Mouse (Mus musculus) megakaryocyte-erythroid progenitor cell, adult 5-6 weeks (primary cell): ENCODE results near the gene Pcca. TPM values are rescaled to one million over a fixed set of nuclear protein-coding genes. Genes with fewer than 3 reads are reported as not detected.

Source experiments
- ATAC-seq: replicated peaks from 2 replicates; pipeline ENCODE4 v1.8.0; 2016; ENCODE audit warnings: mild to moderate bottlenecking, inconsistent platforms; ENCODE audit not compliant: severe bottlenecking, poor library complexity, low FRiP score, low TSS enrichment
- total RNA-seq, 2 experiments: library from RNA; stranded (forward) in 1 of 2; stranded (reverse) in 1 of 2; fragments of 200-1000, 215-1000 nt in 1 of 2; fragments of >200 nt in 1 of 2; fragmentation: Nextera tagmentation in 1 of 2; gene quantifications; 2 replicates each; pipeline ENCODE4 v1.2.3; 2014 to 2017

Gene Pcca
- total RNA-seq (2014; fragmentation: Nextera tagmentation) (36.5 and 52.3 TPM in 2 replicates), total RNA-seq (2017) (19.7 and 91.6 TPM in 2 replicates)

DNA sequence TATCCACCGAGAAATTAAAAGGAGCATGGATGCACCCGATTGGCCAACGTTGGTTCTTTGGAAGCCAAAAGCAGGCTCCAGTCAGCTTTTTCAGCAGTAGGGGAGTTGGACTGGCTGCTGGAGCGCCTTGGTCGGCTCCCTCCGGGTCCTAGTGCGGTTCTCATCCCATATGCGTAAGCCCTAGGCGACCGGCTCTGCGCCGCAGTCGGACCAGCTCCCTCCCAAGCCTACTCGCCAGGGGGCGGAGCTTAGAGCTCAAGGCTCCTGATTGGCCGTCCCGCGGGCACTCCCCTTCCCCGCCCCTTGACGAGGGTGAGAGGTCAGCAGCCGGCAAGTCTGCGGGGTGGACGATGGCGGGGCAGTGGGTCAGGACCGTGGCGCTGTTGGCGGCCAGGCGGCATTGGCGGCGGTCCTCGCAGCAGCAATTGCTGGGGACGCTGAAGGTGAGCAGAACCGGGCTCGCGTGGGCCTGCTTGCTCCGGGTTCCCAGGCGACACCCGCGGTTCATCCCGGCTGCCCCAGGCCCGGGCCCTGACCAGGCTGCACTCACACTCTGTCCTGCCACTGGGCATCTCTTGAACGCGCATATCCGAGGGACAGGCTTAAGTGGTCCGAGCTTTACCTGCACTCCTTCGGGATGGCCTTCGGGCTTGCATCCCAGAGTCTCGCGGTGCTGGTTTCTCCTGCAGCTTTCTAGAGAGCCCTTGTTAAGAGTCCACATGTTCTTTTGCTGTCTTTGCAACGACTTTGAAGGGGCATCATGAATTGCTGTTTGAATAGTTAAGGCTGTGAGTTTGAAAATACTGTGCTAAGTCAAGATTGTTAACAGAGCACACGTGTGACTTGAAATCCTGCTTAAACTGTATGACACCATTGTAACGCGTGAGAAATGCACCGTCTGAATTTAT, at the start of gene Pcca:
TSS of gene Pcca (plus strand) at position 308 of the 908 bp plus-strand sequence.
- ATAC-seq: peak; percentile 99

DNA sequence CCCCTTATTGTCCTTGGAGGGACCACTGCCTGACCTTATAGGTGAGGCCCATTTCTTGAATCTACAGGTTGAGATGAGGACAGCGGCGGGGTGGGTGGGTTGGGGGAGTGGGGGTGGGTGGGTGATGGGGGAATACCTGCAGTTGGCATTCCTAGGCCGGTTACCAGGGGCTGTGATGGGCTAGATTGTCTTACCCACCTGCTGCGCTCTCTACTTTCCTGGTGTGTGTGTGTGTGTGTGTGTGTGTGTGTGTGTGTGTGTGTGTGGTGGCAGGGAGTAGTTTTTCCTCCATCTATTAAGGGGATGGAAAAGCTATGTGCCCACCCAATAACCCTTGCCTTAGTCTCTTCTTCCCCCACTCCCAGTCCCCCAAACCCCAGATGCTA, 49.7 kb upstream of the Pcca start:
- no peak for ATAC-seq

DNA sequence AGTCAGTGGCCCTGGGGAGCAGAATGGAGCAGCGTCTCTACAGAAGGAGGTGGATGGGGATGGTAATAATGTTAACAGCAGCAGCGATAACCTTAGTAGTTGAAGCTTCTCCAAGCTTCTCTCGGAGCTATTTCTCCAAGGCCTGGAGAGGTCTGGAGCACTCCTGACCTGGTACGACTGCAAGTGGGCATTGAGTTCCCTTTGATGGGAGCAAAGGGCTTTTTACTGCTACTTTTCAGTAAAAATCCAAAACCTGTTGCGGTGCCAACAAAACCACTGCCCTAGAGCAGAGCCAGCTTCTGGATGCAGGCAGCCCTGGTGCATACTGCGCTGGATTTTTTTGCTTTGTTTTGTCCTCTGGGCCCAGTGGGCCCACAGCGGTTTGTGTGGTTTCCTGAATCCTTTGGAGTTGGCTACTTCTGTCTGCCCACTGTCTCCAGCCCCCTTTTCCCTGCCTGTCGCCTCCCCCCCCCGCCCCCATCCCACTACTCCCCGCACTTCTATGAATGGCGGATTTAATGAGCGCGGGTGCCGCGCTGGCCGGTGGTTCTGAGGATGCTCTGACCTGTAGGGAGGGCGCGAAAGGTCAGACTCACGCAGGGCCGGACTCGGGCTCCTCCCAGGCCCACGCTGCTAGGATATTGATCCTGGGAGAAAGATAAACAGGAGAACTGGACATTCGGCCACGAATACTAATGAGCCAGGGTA, 49.1 kb upstream of the Pcca start:
- ATAC-seq: 0 out of 2 replicates have a peak, but pooled peaks have one; percentile 15

DNA sequence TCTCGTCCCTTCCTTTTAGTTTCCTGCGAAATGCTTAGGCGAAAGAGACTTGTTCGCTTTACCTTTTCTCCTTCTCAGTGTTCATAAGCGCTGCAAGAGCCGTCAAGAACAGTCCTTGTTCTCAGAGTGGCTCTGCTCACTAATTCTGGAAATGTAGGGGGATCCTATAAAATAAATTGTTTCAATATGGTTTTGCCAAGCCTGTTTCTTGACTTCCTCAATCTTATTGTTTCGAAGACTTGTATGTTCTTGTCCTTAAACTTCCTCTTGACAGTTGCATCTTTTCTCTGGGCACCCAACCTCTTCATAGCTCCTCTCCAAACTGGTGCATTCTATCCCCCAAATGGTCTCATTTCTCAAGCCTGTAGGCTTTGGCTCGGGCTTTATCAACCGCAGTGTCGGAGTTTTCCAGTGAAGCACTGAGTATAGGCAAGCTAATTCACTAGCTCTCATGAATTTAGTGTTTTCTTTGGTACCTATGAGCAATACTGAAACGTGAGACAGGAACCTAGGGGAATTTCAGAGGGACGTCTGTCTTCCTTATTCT, 48.4 kb upstream of the Pcca start:
- ATAC-seq: no peak

DNA sequence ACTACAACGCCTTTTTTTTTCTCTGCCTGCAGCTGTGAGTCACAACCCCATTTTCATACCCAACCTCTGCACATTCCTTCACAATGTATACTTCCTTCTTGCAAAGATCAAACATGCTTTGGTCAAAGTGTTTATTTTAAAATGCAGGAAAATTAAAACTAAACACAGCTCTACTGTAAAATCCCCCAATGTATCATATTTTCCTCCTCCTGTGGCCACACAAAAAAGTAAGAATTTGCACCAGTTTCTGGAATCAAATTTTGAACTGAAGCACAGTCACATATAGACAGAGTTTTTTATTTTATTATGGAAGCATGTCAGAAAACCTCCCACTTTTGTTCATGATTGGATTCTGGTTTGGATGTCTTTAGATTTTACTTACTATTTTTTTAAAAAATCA, 47.5 kb upstream of the Pcca start:
- no peak for ATAC-seq

DNA sequence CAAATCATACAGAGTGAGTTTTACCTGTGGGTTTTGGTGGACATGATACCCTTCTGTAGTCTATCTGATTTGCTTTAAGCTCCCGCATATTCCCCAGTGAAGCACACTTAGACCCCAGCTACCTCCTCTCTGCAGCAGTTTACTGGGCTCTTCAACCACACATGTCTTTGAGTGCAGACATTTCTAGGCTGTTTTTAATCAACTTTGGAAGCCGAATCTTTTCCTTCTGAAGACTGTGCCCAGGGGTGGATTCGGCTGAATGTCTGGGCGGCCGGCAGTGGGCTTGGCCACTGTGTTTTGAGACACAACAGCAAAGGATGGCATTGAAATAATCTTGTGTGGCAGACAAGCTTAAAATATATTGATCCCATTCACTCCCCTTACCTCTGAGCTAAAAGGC, 46.8 kb upstream of the Pcca start:
- no peak for ATAC-seq

DNA sequence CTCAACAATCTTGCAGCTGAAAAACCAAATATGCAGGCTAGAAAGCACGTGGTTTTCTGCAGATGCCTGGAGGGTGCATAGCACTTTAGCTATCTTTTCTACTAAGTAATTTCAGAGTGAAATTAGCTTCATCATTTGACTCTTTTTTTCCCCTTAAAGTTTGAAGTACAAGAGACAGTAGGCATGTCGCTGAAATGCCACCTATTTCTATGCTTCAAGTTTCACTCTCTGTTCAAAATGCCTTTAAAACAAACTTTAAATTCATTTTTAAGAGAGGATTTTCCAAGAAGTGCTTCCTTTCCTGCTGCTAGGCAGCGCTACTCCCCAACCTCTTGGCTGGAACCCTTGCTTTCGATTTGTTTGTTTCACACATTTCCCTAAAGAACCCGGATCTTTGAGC, 45.1 kb upstream of the Pcca start:
- ATAC-seq: no peak

DNA sequence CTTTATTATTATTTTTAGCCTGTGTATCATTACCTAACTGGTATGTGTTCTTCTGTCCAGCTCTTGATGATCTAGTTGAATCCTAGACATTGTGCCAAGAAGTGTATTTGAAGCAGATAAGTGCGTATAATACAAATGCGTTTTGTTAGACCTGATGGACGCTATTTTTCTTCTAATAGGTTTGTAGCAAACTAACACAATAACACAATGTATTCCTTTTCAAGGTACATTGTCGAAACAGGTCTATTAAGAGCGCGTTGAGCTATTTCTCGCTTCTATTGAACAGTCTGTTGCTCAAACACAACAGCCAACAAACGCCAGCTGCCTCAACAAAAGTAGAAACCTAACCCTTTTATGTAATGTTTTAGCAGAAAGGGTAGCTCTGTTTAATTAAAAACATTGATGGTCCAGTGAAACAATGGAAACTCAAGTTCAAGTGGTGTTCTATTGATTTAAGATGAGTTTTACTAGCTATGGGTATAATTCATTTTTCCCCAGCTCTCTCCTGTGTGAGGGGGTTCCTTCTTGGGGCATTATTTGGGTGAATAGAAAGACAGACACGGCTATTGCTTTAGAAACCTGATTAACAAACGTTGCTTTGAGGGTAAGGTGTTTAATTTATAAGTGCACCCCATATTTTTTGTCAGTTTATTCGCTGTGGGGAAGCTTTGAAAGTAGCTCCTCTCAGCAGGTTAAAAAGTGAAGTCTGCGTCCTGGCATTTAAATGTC, 44.3 kb upstream of the Pcca start:
- ATAC-seq: no peak

DNA sequence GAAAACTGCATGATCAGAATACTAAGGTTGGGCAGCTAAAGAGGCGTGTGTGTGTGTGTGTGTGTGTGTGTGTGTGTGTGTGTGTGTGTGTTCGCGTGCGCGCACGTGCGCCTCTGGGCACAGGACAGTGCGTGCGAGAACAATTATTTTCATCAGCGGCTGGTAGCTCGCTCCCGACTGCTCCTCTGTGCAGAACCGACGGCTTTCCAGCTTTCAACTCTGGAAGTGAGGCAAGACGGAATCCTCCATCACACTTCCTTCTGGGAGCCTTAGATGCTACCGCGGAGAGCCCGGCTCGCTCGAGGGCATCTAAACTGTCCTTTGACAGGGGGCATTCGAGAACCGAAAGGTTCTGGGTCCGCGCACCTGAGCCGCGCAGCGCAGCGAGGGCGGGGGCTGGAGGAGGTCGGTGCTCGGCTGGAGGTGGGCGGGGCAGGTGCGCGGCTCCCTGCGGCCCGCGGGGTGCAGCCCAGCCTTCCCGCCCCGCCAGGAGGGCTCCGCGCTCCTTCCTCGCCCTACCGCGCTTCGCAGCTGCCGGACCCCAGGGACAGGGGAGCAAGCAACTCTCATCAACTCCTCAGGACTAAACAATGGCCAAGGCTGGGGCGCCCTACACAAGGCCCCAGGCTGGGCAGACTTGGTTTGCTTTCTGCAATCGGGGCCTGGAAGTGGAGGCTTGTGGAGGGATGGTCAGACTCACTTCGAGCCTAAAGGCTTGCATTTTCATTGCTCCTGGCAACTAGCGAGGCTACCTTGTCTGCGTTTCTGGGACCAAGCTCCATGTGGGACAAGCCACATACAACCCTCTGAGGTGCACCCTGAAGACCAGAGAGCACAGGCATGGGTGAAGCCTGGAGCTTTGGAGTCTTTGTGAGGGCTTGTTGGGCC, 43.4 kb upstream of the Pcca start, which contains the start of gene Gm10837:
TSS of gene Gm10837 (plus strand) at position 146 of the 888 bp plus-strand sequence.
- peak; percentile 35; the same call in 1 of the 2 replicates for ATAC-seq

DNA sequence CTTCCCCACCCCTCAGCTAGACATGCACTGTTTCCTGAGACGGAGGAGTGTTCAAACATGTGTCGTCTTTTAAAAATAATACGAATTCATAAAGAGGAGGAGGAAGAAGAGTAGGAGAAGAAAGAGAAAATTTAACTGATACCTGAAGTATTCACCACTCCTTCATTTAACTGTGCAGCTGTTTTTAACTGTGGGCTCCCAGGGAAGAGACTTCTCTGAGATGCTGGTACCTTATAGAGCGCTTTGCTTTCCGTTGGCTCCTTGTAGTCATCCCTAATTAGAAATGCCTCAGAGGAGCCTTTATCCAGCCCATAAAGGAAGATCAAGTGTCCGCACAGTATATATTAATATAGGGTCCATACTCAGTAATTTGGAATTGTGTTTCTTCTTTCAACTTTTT, 42.6 kb upstream of the Pcca start:
- no peak for ATAC-seq

DNA sequence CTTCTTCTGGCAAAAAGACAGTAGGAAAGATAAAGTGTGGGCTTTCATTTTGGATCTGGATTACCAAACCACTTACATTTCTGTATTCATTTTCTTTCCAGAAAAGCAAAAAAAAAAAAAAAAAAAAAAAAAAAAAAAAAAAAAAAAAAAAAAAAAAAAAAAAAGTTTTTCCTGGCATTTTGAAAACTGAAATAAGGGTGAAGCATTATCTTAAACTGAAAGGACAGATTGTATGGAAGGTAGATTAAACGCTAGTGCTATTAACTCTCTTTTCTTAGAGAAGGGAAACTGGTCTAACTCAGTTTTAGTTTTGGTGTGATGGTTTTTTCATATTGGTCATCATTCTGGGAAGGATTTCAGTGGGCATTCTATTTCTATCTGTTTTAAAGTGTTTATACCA, 42.1 kb upstream of the Pcca start:
- ATAC-seq: no peak

DNA sequence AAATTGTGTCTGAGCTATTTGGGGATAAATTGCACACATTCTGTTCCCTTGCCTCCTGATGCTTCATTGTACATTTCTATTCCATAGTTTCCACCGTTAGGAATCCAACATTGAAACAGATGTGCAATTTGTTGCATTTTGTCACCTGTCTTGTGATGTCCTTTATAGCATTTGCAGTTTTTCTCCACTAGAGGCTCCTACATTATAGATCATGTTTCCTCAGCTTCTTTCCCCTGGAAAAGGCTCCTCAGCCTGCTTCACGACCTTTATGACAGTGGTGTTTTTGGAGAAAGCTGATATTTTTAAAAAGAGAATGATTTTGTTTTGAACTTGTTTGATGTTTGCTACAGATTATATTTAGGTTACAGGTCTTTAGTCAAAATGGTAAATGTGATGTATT, 25.1 kb upstream of the Pcca start:
- ATAC-seq: peak; percentile 81; the same call in 1 of the 2 replicates

DNA sequence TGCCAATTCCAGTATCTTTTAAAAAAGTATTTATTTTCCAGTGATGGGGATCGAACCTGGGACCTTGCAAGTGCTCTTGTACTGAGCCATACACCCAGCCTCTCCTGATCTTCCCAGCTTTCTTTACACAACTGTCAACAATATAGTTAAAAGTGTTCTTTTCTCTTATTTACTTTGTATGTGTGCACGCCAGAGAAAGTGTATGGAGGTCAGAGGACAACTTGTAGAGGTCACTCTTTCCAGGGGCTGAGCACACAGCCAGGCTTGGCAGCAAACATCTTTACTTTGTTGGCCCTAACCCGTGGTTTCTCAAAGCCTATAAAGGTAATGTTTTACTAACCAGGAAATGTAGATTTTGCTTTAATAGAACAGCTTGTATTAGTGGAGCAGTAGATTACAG, 22.6 kb upstream of the Pcca start:
- ATAC-seq: no peak

DNA sequence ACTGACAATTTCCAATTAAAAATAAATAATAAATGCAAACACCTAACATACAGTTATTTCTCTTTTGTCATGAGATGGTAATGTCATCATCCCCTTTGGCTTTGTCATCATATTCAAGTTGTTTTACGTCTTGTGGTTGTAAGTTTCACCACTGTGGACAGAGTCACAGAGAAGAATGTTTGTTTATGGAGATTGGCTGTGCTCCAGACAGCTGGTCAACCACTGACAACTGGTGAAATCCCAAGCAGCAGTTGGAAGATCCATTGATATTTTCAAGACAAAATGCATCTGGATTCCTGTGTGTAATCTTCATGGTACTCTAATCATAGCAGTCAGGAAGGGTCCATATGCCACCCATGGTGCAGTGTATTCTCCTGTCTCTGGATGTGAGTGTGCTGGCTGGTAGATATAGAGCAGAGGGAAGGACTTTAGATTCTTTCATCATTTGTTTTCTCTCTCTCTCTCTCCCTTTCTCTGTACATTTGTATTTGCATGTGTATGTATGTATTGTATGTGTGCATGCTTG, 20.6 kb upstream of the Pcca start:
- ATAC-seq: no peak

DNA sequence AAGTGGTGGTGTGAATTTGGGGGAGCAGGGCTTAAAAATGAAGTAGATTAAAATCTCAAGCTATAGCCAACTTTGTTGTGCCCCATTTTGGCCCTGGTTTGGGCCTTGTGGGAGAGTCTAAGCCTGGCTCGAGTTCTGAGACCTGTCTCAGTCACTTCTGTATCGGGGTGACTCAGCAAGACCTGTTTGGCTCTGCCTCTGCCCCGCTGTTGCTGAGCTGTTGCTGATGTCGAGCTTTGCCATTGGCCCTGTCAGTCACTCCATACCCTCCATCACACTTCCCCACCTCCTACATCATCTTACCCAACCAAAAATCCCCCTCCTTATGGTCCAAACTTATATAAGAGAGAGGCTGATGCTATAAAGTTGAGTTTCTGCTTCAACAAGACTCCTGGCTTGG, 5.6 kb upstream of the Pcca start:
- no peak for ATAC-seq

DNA sequence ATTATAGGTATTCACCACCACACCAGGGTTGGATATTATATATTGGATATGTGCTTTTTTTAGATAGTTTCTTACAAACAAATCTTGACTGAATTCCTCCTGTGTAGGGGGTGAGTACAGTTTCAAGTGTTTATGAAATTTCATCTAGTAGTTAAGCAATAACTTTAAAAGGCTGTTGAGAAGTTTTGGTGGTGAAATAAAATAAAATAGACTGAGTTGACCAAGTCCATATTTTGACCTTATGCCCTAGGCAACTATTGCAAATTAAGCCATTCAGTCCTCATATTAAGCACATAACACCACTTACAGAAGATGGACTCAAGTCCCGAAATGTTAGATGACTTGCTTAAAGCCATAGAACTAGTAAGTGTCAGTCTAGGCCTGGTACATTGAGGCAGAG, 1.9 kb downstream of the Pcca start:
- no peak for ATAC-seq

DNA sequence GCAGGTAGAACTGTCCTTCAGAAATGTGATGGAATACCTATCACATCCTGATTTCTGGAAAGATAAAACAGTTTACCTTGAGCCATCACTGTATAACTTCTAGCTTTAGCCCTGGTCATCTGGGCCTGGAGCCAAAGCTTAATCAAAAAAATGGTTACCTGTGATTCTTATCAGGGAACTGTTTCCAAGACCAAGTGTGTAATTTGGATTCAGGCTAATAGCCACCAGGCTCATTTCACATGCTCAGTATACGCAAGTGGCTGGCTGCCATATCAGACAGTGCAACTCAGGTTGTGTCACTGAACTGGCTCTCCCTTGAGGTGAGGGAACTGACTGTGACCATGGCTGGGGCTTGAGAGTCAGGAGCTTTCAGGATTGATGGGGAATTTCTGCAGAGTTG, 14.3 kb downstream of the Pcca start:
- no peak for ATAC-seq

DNA sequence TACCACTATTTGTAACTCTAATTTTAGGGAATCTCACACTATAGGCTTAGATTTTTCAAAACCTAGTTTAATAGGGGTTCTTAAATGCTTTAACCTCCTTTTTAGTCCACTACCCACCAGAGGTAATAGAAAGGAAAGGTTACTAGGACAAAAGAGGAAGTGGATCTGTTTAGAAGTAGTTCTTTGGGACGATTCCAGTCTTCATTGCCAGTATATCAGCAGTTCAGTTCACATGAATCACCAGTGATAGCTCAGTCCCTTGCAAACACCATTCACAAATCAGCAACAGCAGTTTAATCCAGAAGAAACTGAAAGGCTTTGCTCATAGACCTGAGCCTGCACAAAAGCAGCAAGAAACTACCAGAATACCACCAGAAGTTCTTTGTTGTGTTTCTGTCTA, 14.8 kb downstream of the Pcca start:
- no peak for ATAC-seq
